Mouse (Mus musculus): ENCODE data around the gene Cd244a.

DNA sequence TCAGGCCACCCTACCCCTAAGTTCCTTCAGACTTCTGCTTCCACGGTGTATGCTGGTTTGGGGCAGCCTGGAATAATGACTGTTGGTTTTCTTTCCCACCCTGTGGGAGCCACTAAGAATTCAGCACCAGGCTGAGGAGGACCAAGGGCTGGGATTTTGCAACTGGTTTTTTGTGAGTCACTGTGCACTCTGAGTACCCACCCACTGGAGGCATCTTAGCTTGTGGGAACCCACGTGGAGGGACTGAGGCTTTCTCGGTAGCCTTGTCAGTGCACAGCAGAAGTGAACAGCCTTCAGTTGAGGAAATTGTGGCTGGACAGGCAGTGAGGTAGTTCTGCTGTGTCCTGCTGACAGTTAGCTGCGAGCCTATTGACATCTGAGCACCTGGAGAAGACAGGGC is at the start of gene Cd244a:
- TF ChIP-seq TAL1 (IDR thresholded peaks at IDR 0.05; ENCODE audit: low read length), result no peak
- no peak for TF ChIP-seq GATA1 (IDR thresholded peaks at IDR 0.05; ENCODE audit: low read length)

All from erythroblast, embryonic 14.5 days (primary cell).